Mouse (Mus musculus) midbrain, postnatal 0 days (tissue): ENCODE results near the gene Wdr76. TPM values are rescaled to one million over a fixed set of nuclear protein-coding genes. Genes with fewer than 3 reads are reported as not detected.
A peak's percentile ranks its signal among the peaks of the same experiment; 100 is the strongest.

Experiments
- ATAC-seq: fragments of 200-750 bp; cut with Nextera tagmentation; 2 replicates; pipeline ENCODE4 v1.8.0; 2017; ENCODE audit warnings: moderate number of reproducible peaks, mild to moderate bottlenecking, moderate TSS enrichment, moderate library complexity; ENCODE audit not compliant: low FRiP score
- DNase-seq: peaks from one replicate; pipeline ENCODE4 v3.0.0-alpha.2; 2015; ENCODE audit warnings: low spot score
- H3K27ac ChIP-seq: fragments of 300-500 bp; sonication (generic); 2 replicates; pipeline ENCODE4 v1.5.1; 2014; ENCODE audit warnings: low read depth, mild to moderate bottlenecking, low read length, mixed read lengths
- H3K27me3 ChIP-seq: fragments of 300-500 bp; sonication (generic); 2 replicates; pipeline ENCODE4 v1.6.1; 2014; ENCODE audit warnings: low read length, control low read depth, mixed read lengths; ENCODE audit not compliant: insufficient read depth
- H3K36me3 ChIP-seq: fragments of 300-500 bp; sonication (generic); 2 replicates; pipeline ENCODE4 v1.6.1; 2014; ENCODE audit warnings: low read length, control low read depth, mixed read lengths; ENCODE audit not compliant: insufficient read depth
- H3K4me1 ChIP-seq: fragments of 300-500 bp; sonication (generic); 2 replicates; pipeline ENCODE4 v1.6.1; 2014; ENCODE audit warnings: mild to moderate bottlenecking, control low read depth, antibody characterized with exemption, low read length, mixed read lengths; ENCODE audit not compliant: insufficient read depth
- H3K4me2 ChIP-seq: fragments of 300-500 bp; sonication (generic); 2 replicates; pipeline ENCODE4 v1.6.1; 2014; ENCODE audit warnings: low read depth, mild to moderate bottlenecking, low read length, mixed read lengths; ENCODE audit not compliant: poor library complexity, severe bottlenecking
- H3K4me3 ChIP-seq: fragments of 300-500 bp; sonication (generic); 2 replicates; pipeline ENCODE4 v1.5.1; 2014; ENCODE audit warnings: low read depth, mild to moderate bottlenecking, low read length, moderate library complexity
- H3K9ac ChIP-seq: fragments of 300-500 bp; sonication (generic); replicated peaks from 2 replicates; pipeline ENCODE4 v1.6.1; 2014; ENCODE audit warnings: mild to moderate bottlenecking, low read length, moderate library complexity, mixed read lengths; ENCODE audit not compliant: poor library complexity, severe bottlenecking
- H3K9me3 ChIP-seq: fragments of 300-500 bp; sonication (generic); 2 replicates; pipeline ENCODE4 v1.6.1; 2016; ENCODE audit warnings: low read length, control low read depth
- CTCF ChIP-seq: IDR thresholded peaks from 2 replicates; pipeline ENCODE4 v1.5.1; 2016; ENCODE audit warnings: antibody characterized with exemption, mild to moderate bottlenecking
- WGBS: fragments of 180-500 bp; shearing (Covaris S2); extraction: QIAGEN DNeasy Blood & Tissue Kit; methylation state at CpG from one replicate; pipeline ENCODE4 v1.1.7; 2014; 5-methylcytosine and 5-hydroxymethylcytosine counted together
- polyA plus RNA-seq: library from polyadenylated mRNA; unstranded; fragments of >200 nt; fragmentation: Nextera tagmentation; extraction: Ambion mirVana; gene quantifications from 2 replicates; pipeline ENCODE4 v1.2.1, GENCODE M21; 2015
- total RNA-seq: library from RNA; depleted of rRNA; stranded (reverse); fragments of >200 nt; gene quantifications from 2 replicates; pipeline ENCODE4 v1.2.3, GENCODE M21; 2014

Wdr76 gene
- total and polyA plus RNA-seq, 2 experiments from 2014 or later: 2.1 to 4.8 TPM

DNA sequence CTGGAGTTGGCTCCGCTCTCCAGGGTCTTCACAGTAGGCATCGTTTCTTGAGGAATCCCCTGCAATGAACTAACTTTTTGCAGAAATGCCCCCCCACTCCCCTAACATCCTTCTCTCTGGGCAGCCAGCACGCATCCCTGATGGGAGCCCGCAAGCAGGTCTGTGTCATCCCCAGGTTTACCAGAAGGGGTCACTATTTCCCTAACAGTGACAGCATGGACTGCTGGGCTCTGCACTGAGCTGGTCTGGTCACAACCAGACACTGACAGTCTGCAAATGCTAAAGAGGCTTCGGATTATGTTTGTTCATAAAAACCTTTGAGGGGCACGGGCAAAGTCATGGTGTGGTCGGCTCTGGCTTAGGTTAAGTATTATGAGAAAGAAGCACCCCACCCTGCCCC lies 65.3 kb downstream of the Wdr76 start:
- TF ChIP-seq CTCF: peak; percentile 96
- H3K9ac ChIP-seq: no peak overlapping the region
- H3K27ac ChIP-seq: no peak overlapping the region
- no peak overlapping the region for H3K4me2 ChIP-seq
- ATAC-seq (peak; percentile 89), DNase-seq (peak; percentile 92)
- 16% methylated on average over 7 of the region's 7 CpGs for WGBS
- peaks cover 26% of the 10 kb centered on the region for H3K36me3 ChIP-seq
- no peaks in the 10 kb centered on the region for H3K4me1 ChIP-seq
- H3K9me3 ChIP-seq: no peaks in the 10 kb centered on the region
- no peak overlapping the region for H3K4me3 ChIP-seq
- H3K27me3 ChIP-seq: no peaks in the 10 kb centered on the region; the same call in 1 of the 2 replicates

DNA sequence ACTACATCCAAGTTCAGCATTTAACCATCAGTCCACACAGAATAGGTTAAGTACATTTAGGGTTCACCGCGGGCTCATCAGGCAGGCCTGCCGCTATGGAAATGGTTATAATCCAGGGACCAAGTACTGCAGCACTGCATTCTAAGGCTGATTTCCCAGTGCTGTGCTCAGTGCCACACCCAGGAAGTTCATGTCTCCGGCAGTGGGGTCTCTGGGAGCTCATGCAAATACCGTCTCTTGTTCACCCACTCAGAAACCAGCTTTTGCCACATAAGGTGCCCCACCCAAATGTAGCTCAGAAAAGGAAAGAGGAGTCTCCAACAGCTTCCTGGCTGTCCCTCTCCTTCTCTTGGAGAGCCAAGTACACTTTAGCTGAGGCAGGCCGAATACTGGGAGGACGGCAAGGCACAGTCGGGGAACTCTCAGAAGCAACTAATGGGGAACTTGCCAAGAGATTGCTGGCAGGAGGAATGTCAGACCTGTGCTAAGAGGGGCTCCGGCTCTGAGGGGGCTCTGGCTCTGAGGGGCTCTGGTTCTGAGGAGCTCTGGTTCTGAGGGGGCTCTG lies 67.6 kb downstream of the Wdr76 start:
- Histone ChIP-seq H3K9ac (no peak overlapping the region), H3K4me1 (no peaks in the 10 kb centered on the region), H3K27ac (no peak overlapping the region; the same call in 1 of the 2 replicates), H3K4me3 (no peak overlapping the region), H3K4me2 (no peak overlapping the region), H3K27me3 (no peaks in the 10 kb centered on the region; the same call in 1 of the 2 replicates), H3K9me3 (no peaks in the 10 kb centered on the region), H3K36me3 (peaks cover 12% of the 10 kb centered on the region)
- no peak for DNase-seq
- TF ChIP-seq CTCF: no peak
- WGBS: 76% methylated on average over 9 of the region's 9 CpGs
- ATAC-seq: no peak

DNA sequence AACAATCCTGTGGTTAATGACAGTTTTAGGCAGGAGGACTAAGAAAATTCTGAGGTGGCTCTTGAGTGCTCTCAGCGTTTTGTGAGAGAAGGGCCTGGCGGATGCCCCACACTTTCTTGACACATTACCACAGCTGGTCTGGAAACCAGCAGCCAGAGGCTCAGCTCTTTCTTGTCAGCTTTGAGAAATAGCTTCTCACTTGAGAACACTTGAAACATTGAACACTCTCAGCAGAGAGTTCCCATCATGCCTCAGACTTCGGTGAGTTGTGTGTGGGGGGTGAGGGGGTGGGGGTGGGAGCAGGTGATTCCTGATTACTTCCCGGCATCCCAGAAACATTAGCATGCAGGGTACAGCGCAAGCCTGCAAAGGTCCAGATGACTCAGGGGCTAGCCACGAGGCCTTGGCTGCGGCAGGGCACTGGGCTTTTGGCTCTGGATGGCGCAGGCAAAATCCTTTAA lies 69.2 kb downstream of the Wdr76 start:
- no peak for TF ChIP-seq CTCF
- Histone ChIP-seq H3K9ac (no peak overlapping the region), H3K36me3 (peaks cover 12% of the 10 kb centered on the region), H3K4me3 (no peak overlapping the region), H3K27me3 (no peaks in the 10 kb centered on the region; the same call in 1 of the 2 replicates), H3K9me3 (no peaks in the 10 kb centered on the region), H3K4me2 (no peak overlapping the region), H3K27ac (no peak overlapping the region), H3K4me1 (no peaks in the 10 kb centered on the region)
- ATAC-seq (no peak), DNase-seq (no peak)
- 56% methylated on average over 8 of the region's 8 CpGs for WGBS

DNA sequence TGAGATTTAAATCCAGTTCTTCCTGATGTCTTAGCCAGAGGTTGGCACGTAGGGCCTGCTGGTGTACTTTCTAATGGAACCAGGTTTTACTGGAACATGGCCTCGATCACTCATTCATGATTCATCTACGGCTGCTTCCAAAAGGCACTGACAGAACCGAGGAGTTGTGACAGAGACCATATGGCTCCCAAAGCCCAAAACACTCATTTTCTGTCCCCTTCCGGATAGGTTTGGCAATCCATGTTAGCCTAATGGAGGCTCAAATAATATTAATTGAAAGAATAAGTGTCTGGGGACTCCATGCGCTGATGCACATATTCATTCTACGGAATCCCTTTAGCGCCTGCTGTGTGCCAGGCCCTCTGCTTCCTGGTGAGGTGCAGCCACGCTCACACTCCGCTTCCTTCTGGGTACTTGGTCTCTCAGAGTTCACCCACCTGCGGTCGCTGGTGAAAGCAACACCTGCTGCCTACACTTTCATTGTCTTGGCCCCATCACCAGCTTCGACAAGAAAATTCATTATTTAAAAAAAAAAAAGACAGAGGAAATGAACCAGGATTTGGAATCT lies 76.4 kb downstream of the Wdr76 start:
- Histone ChIP-seq H3K27ac (no peak overlapping the region), H3K4me3 (no peak overlapping the region), H3K9ac (no peak overlapping the region), H3K36me3 (no peaks in the 10 kb centered on the region), H3K9me3 (no peaks in the 10 kb centered on the region), H3K4me2 (no peak overlapping the region), H3K4me1 (peaks cover 2% of the 10 kb centered on the region; the same call in 1 of the 2 replicates), H3K27me3 (no peaks in the 10 kb centered on the region)
- no peak for TF ChIP-seq CTCF
- WGBS: 74% methylated on average over 13 of the region's 13 CpGs
- ATAC-seq: no peak
- peak; percentile 56 for DNase-seq

DNA sequence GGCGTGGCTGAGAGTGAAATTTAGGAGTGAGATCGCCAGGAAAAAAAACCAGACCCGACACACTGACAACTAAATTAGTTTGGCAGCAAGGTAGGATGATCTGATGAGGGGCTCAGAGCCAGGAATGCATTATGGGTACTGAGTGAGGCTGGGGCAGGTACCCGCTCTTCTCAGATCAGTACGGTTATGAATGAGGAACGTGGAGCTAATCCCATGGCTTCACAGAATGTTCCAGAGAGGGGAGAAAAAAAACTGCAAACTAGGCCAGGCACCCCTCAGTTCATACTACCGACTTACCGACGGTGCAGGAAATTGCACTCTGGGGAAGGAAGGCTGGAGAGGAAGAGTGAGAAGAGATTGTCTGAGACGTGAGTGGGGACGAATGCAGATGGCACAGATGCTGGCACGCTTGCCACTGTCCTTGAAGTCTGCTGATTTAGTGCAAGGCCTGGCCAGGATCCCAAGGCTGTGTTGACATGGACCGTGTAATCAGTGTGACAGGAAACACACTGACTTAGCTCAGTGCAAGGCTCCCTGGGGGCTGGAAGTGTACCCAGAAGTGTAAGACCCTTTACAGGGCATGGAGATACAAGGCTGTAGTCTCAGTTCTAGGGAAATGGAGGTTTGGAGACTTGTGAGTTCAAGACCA lies 77.1 kb downstream of the Wdr76 start:
- no peak overlapping the region for H3K4me3 ChIP-seq
- no peak overlapping the region for H3K27ac ChIP-seq
- peaks cover 5% of the 10 kb centered on the region; the same call in 1 of the 2 replicates for H3K4me1 ChIP-seq
- ATAC-seq (peak; percentile 66; the same call in 1 of the 2 replicates), DNase-seq (peak; percentile 88)
- TF ChIP-seq CTCF: no peak
- no peak overlapping the region for H3K4me2 ChIP-seq
- H3K9me3 ChIP-seq: no peaks in the 10 kb centered on the region
- H3K36me3 ChIP-seq: no peaks in the 10 kb centered on the region
- 37% methylated on average over 13 of the region's 13 CpGs for WGBS
- H3K9ac ChIP-seq: no peak overlapping the region
- no peaks in the 10 kb centered on the region for H3K27me3 ChIP-seq

DNA sequence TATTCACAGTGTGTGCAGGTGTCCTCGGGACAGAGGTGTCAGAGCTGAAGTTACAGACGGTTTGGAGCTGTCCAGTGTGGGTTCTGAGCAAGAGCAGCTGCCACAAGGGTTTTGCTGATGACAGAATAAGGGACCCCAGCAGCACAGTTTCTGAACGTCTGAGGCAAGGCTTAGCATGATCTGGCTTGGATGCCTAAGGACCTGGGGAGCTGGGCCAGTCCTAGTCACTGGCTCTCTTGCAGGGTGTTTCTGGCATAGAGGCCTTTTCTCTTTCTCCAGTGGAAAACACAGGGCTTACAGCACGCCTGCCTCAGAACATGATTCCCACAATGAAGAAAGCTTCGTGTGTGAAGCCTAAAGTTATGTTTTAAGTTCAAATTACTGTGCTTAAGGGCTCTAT lies 78.2 kb downstream of the Wdr76 start:
- TF ChIP-seq CTCF: no peak
- WGBS: 73% methylated on average over 5 of the region's 5 CpGs
- no peak overlapping the region for H3K9ac ChIP-seq
- ATAC-seq (no peak), DNase-seq (no peak)
- H3K4me3 ChIP-seq: no peak overlapping the region
- H3K4me2 ChIP-seq: no peak overlapping the region
- no peaks in the 10 kb centered on the region for H3K36me3 ChIP-seq
- H3K27me3 ChIP-seq: no peaks in the 10 kb centered on the region
- no peak overlapping the region for H3K27ac ChIP-seq
- H3K4me1 ChIP-seq: peaks cover 5% of the 10 kb centered on the region; the same call in 1 of the 2 replicates
- H3K9me3 ChIP-seq: no peaks in the 10 kb centered on the region
